Mouse (Mus musculus) 3T3-L1 (cell line): ENCODE measurements at regions not wholly inside any gene's neighbourhood (a gene's known extent, or its start where the extent isn't known, plus 50 kb on each side); places are given as distances from the start of the nearest gene placed in this dataset.

Experiments
- DNase-seq: peaks from one replicate; pipeline ENCODE4 v3.0.0-alpha.2; 2015; ENCODE audit warnings: low read depth, low spot score

- DNase-seq: no peak
Observed at GRCm38 (mm10) chr15:96944741-96945140, 111.0 kb downstream of the Slc38a4 start.

GRCm38 (mm10) chr15:96942651-96943050 lies 113.1 kb downstream of the Slc38a4 start:
- peak; percentile 66 for DNase-seq

DNA sequence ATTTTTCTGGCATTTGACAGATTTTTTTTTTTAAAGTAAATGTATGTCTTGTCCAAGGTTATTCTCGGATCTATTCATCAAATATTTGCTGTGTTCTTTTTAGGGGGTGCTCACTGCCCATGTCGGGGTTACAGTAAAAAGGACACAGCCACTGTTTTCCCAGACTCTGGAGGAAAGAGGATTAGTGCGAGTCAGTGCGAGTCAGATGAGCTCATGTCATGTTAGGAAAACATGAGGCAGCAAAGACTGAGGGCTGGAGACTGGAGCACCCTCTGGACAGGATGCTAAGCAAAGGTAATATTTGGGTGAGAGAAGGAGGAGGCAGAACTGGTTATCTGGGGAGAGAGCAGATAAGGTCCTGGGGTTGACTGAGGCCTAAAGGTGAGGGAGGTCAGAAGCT lies 117.3 kb downstream of the Slc38a4 start:
- DNase-seq: peak; percentile 57

DNA sequence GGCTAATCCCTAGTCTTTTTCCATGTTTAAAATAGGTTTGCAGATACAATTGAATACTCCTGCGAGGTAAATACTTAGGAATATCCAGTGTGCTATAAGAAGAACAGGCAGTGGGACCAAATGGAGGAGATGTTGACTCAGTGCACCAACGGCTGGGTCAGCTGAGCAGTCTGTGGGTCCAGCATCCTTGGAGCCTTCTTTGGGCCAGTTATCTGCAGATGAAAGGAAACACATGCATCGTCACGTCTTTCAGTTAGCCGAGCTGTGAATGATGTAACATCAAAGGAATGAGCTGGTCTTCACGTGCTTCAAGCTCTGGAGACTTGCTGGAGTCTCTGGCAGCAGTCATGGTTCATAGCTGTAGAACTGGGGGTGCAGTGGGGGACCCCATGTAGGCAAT lies 118.1 kb downstream of the Slc38a4 start:
- peak; percentile 18 for DNase-seq

- DNase-seq: peak; percentile 98
Observed at GRCm38 (mm10) chr15:96936705-96937346, 118.9 kb downstream of the Slc38a4 start.

DNA sequence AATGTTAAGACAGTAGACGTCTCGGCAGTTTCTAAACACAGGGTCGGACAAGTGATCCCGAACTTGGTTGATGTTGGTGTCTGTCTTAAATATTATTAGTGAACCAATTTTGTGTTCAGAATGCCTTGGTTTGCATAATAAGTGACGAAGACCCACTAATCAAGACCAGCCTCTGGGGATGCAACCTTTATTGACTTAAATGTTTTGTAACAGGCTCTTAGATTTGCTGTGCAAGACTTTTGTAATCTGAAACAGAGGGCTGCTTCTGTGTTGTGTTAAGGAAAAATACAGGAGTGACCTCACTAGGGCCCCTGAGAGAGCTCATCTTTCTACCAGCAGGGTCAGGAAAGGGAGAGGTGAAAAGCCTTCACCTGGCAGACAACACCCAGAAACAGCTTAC lies 119.5 kb downstream of the Slc38a4 start:
- DNase-seq: no peak

DNA sequence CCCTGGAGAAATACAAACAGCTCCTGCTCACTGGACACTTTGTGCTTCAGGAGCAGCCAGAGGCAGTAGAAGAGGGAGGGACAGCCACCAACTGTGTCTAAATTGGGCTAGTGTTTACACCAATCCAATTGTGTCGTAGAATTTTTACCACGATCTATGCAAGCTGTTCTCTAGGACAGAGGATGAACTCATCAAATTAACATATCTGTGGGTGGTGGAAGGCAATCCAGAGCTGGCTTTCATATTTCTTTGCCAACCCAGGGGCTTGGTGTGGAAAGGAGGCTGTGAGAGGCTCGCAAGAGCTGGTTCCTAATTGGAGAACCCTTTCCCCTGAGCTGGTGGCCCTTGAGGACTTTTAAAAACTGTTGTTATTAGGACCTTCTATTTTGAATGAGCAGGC lies 122.3 kb downstream of the Slc38a4 start:
- DNase-seq: no peak

- DNase-seq: no peak
Observed at GRCm38 (mm10) chr15:96930531-96930930, 125.2 kb downstream of the Slc38a4 start.

- no peak for DNase-seq
Observed at GRCm38 (mm10) chr15:96929788-96930187, 126.0 kb downstream of the Slc38a4 start.

- DNase-seq: no peak
Observed at GRCm38 (mm10) chr15:96928692-96929091, 127.1 kb downstream of the Slc38a4 start.

DNA sequence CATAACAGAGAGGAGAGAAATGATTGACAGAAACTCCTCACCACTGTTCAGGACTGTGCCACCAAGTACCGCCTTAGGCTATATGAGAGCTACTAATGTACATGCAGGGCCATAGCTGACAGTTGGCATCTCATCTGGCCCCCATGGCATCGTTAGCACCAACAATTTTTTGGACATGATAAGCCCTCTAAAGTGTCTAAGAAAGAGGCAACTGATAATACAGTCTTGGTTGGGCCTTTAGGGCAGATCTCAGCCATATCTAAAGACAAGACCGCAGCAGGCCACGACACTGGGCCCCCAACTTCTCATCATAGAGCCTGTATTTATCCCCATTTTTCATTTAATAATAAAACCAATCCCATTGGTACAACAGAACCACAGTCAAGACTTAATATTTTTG lies 128.1 kb downstream of the Slc38a4 start:
- no peak for DNase-seq

GRCm38 (mm10) chr15:96926660-96927059 lies 129.1 kb downstream of the Slc38a4 start:
- no peak for DNase-seq

DNA sequence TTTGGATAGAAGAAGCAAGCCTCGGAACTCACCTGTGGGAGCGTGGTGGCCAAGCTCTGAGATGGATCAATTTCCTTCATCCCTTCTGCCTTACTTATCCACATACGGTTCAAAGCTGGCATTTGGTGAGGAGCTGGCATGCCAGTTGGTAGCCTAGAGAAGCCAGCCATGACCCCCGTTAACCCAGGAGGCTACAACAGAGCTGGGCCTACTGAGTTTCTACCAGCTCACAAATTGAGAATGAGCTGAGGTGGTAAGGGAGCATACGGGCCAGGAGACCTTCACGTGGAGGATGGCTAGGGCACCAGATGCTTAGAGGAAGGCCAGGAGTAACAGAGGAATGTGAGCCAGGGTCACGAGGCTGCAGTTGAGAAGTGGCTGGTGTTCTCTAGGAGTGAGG lies 139.2 kb downstream of the Slc38a4 start:
- DNase-seq: no peak

DNA sequence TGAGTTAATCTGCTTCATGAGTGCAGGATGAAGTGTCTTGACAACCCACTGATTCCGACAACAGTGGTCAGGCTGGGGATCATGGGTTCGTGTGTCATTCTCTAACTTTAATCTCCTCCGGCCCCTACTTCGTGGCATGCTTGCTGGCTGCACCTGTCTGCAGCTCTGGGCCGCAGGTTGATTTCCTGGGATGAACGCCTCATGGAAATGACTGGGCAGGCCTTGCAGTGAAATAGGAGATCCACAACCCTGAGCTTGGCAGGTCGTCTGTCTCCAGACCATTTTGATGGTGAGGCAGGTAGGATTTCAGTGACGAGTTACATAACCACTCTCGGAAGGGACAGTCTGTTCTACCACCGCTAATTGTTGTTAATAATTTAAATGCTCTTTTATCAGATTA lies 140.2 kb downstream of the Slc38a4 start:
- DNase-seq: no peak

GRCm38 (mm10) chr15:96914988-96915387 lies 140.8 kb downstream of the Slc38a4 start:
- DNase-seq: no peak

DNA sequence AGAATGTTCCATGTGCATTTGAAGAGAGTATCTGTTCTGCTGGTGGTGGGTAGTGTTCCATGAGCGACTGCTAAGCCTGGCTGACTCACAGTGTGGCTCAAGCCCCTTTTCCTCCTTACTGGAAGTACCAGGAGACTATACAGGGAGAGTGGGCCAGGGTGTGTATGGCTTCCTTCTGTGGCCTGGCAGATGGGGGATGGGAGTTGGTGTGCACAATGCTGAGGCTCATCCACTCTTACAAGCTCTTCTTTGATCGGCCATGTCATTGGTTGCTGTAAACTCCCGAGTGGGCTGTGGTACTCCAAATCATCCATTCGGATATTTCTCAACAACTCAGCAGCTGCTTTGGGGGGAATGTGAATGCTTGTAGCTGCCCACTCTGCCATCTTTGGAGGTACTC lies 150.2 kb downstream of the Slc38a4 start:
- DNase-seq: no peak

DNA sequence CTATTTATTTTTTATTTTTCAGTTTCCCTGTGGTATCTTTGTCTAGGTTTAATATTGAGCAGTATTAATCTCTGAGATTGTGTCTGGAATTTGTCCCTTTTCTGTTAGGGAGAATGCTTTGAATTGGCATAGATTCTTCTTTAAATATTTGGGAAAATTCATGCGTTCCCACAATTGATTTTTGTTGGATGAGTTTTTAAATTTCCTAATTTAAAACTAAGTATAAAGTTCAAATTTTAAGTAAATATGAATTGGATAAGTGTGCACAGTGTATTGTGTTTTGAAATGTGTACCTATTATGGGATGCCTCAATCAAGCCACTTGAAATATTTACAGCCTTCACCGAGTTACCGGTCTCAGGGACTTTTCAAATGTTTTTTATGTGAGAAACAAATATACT lies 152.3 kb downstream of the Slc38a4 start:
- no peak for DNase-seq

DNA sequence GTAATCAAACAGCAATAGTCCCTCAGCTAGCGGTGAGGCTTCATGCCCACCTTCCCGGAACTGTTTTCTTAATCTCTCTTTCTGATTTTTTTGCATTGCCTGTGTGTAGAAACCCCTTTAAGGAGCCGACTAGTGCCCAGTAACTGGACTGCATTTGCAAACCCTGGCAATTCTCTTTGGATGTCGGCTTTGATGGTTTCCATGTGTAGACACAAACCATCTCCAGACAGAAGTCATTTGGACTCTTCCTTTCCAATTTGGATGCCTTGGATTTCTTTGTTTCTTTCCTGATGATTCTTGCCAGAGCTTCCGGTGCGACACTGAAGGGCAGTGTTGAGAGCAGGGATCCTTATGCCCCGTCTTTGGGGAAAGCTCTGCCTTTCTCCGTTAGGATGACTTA lies 153.0 kb downstream of the Slc38a4 start:
- DNase-seq: no peak

DNA sequence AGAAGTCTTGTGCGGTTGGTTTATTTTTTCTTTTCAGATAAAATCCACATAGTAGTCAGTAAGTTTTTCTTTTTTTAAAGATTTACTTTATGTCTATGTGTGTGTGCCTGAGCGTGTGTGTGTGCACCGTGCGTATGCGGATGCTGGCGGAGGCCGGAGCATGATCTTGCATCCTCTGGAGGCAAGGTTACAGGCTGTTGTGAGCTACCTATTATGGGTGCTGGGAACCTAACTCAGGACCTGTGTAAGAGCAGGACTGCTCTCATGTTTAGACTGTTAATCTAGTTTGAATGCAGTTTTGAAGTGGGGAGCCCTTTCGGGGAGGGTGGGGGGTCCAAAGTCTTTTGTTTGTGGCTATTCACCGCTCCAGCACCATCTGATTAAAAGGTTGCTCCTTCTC lies 154.1 kb downstream of the Slc38a4 start:
- DNase-seq: no peak

- no peak for DNase-seq
Observed at GRCm38 (mm10) chr15:96898285-96898684, 157.5 kb downstream of the Slc38a4 start.

DNA sequence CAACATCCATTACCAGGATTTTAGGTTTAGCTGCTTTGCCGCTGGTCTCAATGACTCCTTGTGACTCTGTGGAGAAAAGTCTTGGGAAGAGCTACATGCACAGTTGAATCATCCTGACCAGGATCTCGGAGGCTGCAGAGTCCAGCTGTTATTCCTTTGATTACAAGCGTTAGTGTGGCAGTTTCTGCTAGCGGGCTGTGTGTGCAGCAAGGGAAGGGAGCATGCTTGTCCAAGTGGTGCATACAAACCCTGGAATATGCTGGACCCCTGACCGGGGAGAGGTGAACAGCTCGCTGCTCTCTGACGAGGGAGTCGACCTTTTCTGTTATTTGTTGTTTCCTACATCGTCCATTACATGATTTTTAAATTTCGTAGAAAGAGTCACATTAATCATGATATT lies 170.9 kb downstream of the Slc38a4 start:
- DNase-seq: no peak

GRCm38 (mm10) chr15:96883754-96884153 lies 172.0 kb downstream of the Slc38a4 start:
- DNase-seq: peak; percentile 73

DNA sequence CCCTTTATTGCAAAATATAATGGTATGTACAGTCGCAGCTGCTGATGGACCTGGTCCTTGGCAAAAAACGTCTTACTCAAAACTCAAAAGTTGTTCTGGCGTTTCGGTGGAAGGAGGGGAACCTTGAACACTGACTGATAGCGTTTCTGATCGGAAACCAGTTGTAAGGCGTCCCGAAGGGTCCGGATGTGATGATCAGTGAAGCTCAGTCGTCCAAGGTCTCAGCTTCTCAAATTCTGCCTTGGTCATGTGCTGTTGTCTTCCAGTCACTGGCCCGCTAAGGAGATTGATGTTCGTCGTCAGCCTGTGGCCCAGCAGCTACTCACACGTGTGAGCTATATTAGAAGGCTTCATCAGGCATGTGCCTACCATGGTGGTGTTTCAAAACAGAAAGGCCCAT lies 173.5 kb downstream of the Slc38a4 start:
- DNase-seq: no peak

GRCm38 (mm10) chr15:96881519-96882170 lies 174.1 kb downstream of the Slc38a4 start:
- DNase-seq: peak; percentile 68
